ENCODE assay signal across 8 mouse cellular contexts in genomic region chr11:70701984-70702733, GRCm38 (mm10). TPM values are rescaled to one million over a fixed set of nuclear protein-coding genes. Genes with fewer than 3 reads are reported as not detected.
DNase-seq lines count a peak whose midpoint lies in the region; ATAC-seq lines count a peak whose summit lies in the region.

No protein-coding gene starts in this region.

- H3K4me1 ChIP-seq in kidney, embryonic 16.5 days (ENCODE audit: insufficient read depth, low read length) = peaks cover 19% of the 10 kb centered on the region
- H3K4me1 ChIP-seq in forebrain, embryonic 14.5 days (ENCODE audit: control insufficient read depth, insufficient read depth, low read length) = peaks cover 12% of the 10 kb centered on the region
- peaks cover 34% of the 10 kb centered on the region for H3K4me1 ChIP-seq in limb, embryonic 10.5 days
- H3K4me1 ChIP-seq in neural tube, embryonic 14.5 days (ENCODE audit: control insufficient read depth, insufficient read depth, low read length) = peaks cover 10% of the 10 kb centered on the region

- 87% methylated on average over 6 of the region's 6 CpGs for WGBS in kidney, embryonic 16.5 days
- 81% methylated on average over 6 of the region's 6 CpGs for WGBS in forebrain, embryonic 14.5 days
- WGBS in limb, embryonic 10.5 days = 82% methylated on average over 6 of the region's 6 CpGs
- WGBS in neural tube, embryonic 14.5 days = 87% methylated on average over 6 of the region's 6 CpGs

- no peaks in the 10 kb centered on the region for H3K27me3 ChIP-seq in kidney, embryonic 16.5 days (ENCODE audit: insufficient read depth, low read length)
- H3K27me3 ChIP-seq in forebrain, embryonic 14.5 days (replicated peaks; ENCODE audit: control insufficient read depth, insufficient read depth, low read length) = no peaks in the 10 kb centered on the region
- no peaks in the 10 kb centered on the region for H3K27me3 ChIP-seq in limb, embryonic 10.5 days (ENCODE audit: low read depth, poor library complexity, severe bottlenecking)
- 0 out of 2 replicates have a peak, but pooled peaks cover 2% of the 10 kb centered on the region for H3K27me3 ChIP-seq in neural tube, embryonic 14.5 days (ENCODE audit: control insufficient read depth, insufficient read depth, low read length)

- H3K4me3 ChIP-seq in kidney, embryonic 16.5 days (ENCODE audit: low read length) = peak overlapping the region; percentile 96; the same call in 1 of the 2 replicates
- H3K4me3 ChIP-seq in forebrain, embryonic 14.5 days (ENCODE audit: low read depth, low read length) = no peak overlapping the region
- H3K4me3 ChIP-seq in limb, embryonic 10.5 days = peak overlapping the region; percentile 96
- no peak overlapping the region; the same call in 1 of the 2 replicates for H3K4me3 ChIP-seq in neural tube, embryonic 14.5 days (ENCODE audit: low read depth, low read length)

- no peak for DNase-seq in kidney, adult 8-10 months
- DNase-seq in forebrain, embryonic 14.5 days (ENCODE audit: low spot score) = no peak
- no peak for DNase-seq in limb, embryonic 10.5 days (ENCODE audit: low spot score)
- no peak for DNase-seq in adrenal gland, postnatal 25 days
- no peak for DNase-seq in cerebellum, adult 8-10 months
- DNase-seq in cerebellum, postnatal 4 days (ENCODE audit: low spot score in 2 of 2) = no peak

- H3K4me2 ChIP-seq in kidney, embryonic 16.5 days (replicated peaks; ENCODE audit: low read depth, low read length) = peak overlapping the region; percentile 74
- H3K4me2 ChIP-seq in forebrain, embryonic 14.5 days (ENCODE audit: low read length) = peak overlapping the region; percentile 80
- H3K4me2 ChIP-seq in neural tube, embryonic 14.5 days (ENCODE audit: low read depth, low read length) = peak overlapping the region; percentile 69; the same call in 1 of the 2 replicates

- H3K27ac ChIP-seq in kidney, embryonic 16.5 days (ENCODE audit: low read length) = no peak overlapping the region
- no peak overlapping the region for H3K27ac ChIP-seq in forebrain, embryonic 14.5 days (ENCODE audit: low read depth, low read length)
- no peak overlapping the region for H3K27ac ChIP-seq in limb, embryonic 10.5 days
- no peak overlapping the region for H3K27ac ChIP-seq in neural tube, embryonic 14.5 days (ENCODE audit: low read depth, low read length)

- H3K9ac ChIP-seq in kidney, embryonic 16.5 days (replicated peaks; ENCODE audit: low read length) = peak overlapping the region; percentile 94
- H3K9ac ChIP-seq in forebrain, embryonic 14.5 days (ENCODE audit: low read length) = peak overlapping the region; percentile 93; the same call in 1 of the 2 replicates
- H3K9ac ChIP-seq in neural tube, embryonic 14.5 days (replicated peaks; ENCODE audit: low read depth, low read length) = no peak overlapping the region

- H3K36me3 ChIP-seq in kidney, embryonic 16.5 days (ENCODE audit: insufficient read depth, low read length) = peaks cover 37% of the 10 kb centered on the region
- H3K36me3 ChIP-seq in forebrain, embryonic 14.5 days (ENCODE audit: control insufficient read depth, insufficient read depth, low read length) = peaks cover 38% of the 10 kb centered on the region
- peaks cover 50% of the 10 kb centered on the region for H3K36me3 ChIP-seq in limb, embryonic 10.5 days
- peaks cover 28% of the 10 kb centered on the region for H3K36me3 ChIP-seq in neural tube, embryonic 14.5 days (ENCODE audit: control insufficient read depth, insufficient read depth, low read length)

- no peak for ATAC-seq in kidney, embryonic 16.5 days (ENCODE audit: low FRiP score, low TSS enrichment)
- no peak for ATAC-seq in forebrain, embryonic 14.5 days
- ATAC-seq in neural tube, embryonic 14.5 days (ENCODE audit: low read depth) = no peak

- H3K9me3 ChIP-seq in kidney, embryonic 16.5 days (ENCODE audit: low read length) = no peaks in the 10 kb centered on the region
- H3K9me3 ChIP-seq in forebrain, embryonic 14.5 days (replicated peaks; ENCODE audit: control insufficient read depth, low read length) = no peaks in the 10 kb centered on the region
- no peaks in the 10 kb centered on the region for H3K9me3 ChIP-seq in limb, embryonic 10.5 days (replicated peaks)
- H3K9me3 ChIP-seq in neural tube, embryonic 14.5 days (ENCODE audit: control insufficient read depth, low read length) = no peaks in the 10 kb centered on the region

RNA-seq across cellular contexts. Expression of gene Kif1c, which starts 1.8 kb away (rescaled TPM):
- 2.5 and 3.5 TPM in 2 replicates for polyA plus RNA-seq in kidney, embryonic 16.5 days (2015; fragmentation: Nextera tagmentation; extraction: Ambion mirVana)
- 4.6 and 4.7 TPM in 2 replicates for polyA plus RNA-seq in forebrain, embryonic 14.5 days (2014; fragmentation: Nextera tagmentation; extraction: Ambion mirVana)
- polyA plus RNA-seq in limb, embryonic 10.5 days (2016; fragmentation: Nextera tagmentation; extraction: Ambion mirVana) = 2.0 and 2.2 TPM in 2 replicates
- polyA plus RNA-seq in neural tube, embryonic 14.5 days (2014; fragmentation: Nextera tagmentation; extraction: Ambion mirVana) = 3.1 and 3.2 TPM in 2 replicates
- 173 and 182 TPM in 2 replicates for total RNA-seq in adrenal gland, postnatal 25 days (2021)

RNA-seq across cellular contexts. Expression of gene Inca1, which starts 2.2 kb away (rescaled TPM):
- polyA plus RNA-seq in kidney, embryonic 16.5 days (2015; fragmentation: Nextera tagmentation; extraction: Ambion mirVana) = 1.3 and 1.6 TPM in 2 replicates
- polyA plus RNA-seq in forebrain, embryonic 14.5 days (2014; fragmentation: Nextera tagmentation; extraction: Ambion mirVana) = 0.75 and 1.1 TPM in 2 replicates
- 1.1 and 1.2 TPM in 2 replicates for polyA plus RNA-seq in limb, embryonic 10.5 days (2016; fragmentation: Nextera tagmentation; extraction: Ambion mirVana)
- polyA plus RNA-seq in neural tube, embryonic 14.5 days (2014; fragmentation: Nextera tagmentation; extraction: Ambion mirVana) = 1.4 and 1.5 TPM in 2 replicates
- total RNA-seq in adrenal gland, postnatal 25 days (2021) = 9.1 and 12.2 TPM in 2 replicates

RNA-seq across cellular contexts. Expression of gene Camta2, which starts 14.3 kb away (rescaled TPM):
- polyA plus RNA-seq in kidney, embryonic 16.5 days (2015; fragmentation: Nextera tagmentation; extraction: Ambion mirVana) = 12.7 and 17.0 TPM in 2 replicates
- 8.7 and 14.9 TPM in 2 replicates for polyA plus RNA-seq in forebrain, embryonic 14.5 days (2014; fragmentation: Nextera tagmentation; extraction: Ambion mirVana)
- polyA plus RNA-seq in limb, embryonic 10.5 days (2016; fragmentation: Nextera tagmentation; extraction: Ambion mirVana) = 8.9 and 11.6 TPM in 2 replicates
- polyA plus RNA-seq in neural tube, embryonic 14.5 days (2014; fragmentation: Nextera tagmentation; extraction: Ambion mirVana) = 24.9 and 29.0 TPM in 2 replicates
- 50.2 and 51.3 TPM in 2 replicates for total RNA-seq in adrenal gland, postnatal 25 days (2021)

RNA-seq across cellular contexts. Expression of gene Spag7, which starts 32.9 kb away (rescaled TPM):
- polyA plus RNA-seq in kidney, embryonic 16.5 days (2015; fragmentation: Nextera tagmentation; extraction: Ambion mirVana) = 206 and 209 TPM in 2 replicates
- polyA plus RNA-seq in forebrain, embryonic 14.5 days (2014; fragmentation: Nextera tagmentation; extraction: Ambion mirVana) = 65.4 and 83.9 TPM in 2 replicates
- polyA plus RNA-seq in limb, embryonic 10.5 days (2016; fragmentation: Nextera tagmentation; extraction: Ambion mirVana) = 182 and 196 TPM in 2 replicates
- 136 and 151 TPM in 2 replicates for polyA plus RNA-seq in neural tube, embryonic 14.5 days (2014; fragmentation: Nextera tagmentation; extraction: Ambion mirVana)
- 88.3 and 97.4 TPM in 2 replicates for total RNA-seq in adrenal gland, postnatal 25 days (2021)

RNA-seq across cellular contexts. Expression of gene Eno3, which starts 45.2 kb away (rescaled TPM):
- 23.1 and 28.0 TPM in 2 replicates for polyA plus RNA-seq in kidney, embryonic 16.5 days (2015; fragmentation: Nextera tagmentation; extraction: Ambion mirVana)
- 5.7 and 5.9 TPM in 2 replicates for polyA plus RNA-seq in forebrain, embryonic 14.5 days (2014; fragmentation: Nextera tagmentation; extraction: Ambion mirVana)
- polyA plus RNA-seq in limb, embryonic 10.5 days (2016; fragmentation: Nextera tagmentation; extraction: Ambion mirVana) = 67.8 and 75.6 TPM in 2 replicates
- polyA plus RNA-seq in neural tube, embryonic 14.5 days (2014; fragmentation: Nextera tagmentation; extraction: Ambion mirVana) = 8.3 and 10.1 TPM in 2 replicates
- total RNA-seq in adrenal gland, postnatal 25 days (2021) = 17.9 and 28.3 TPM in 2 replicates

Comparison
In these comparisons a context has a peak if more than half of its experiments do, and no peak if none do; other contexts are left out.
1. H3K4me3 ChIP-seq: peak in kidney, embryonic 16.5 days (single experiment) and limb, embryonic 10.5 days (single experiment); none in forebrain, embryonic 14.5 days (single experiment) and neural tube, embryonic 14.5 days (single experiment).
2. Peak in every context shown above with its lines, with median percentiles within 50 percentile points of each other: H3K4me2 ChIP-seq.